Mouse (Mus musculus): ENCODE data around the gene Cacnb1. TPM values are rescaled to one million over a fixed set of nuclear protein-coding genes. Genes with fewer than 3 reads are reported as not detected.

Cacnb1 gene
- polyA plus RNA-seq, 1 experiment from 2014 or later, result 6.3 TPM

GRCm38 (mm10) chr11:98030701-98031442 is 8.0 kb upstream of the Cacnb1 start:
- Histone ChIP-seq H3K27ac (ENCODE audit: low read length) (no peak overlapping the region), H3K4me2 (ENCODE audit: low read depth, low read length) (no peak overlapping the region), H3K36me3 (ENCODE audit: control insufficient read depth, insufficient read depth) (peaks cover 23% of the 10 kb centered on the region), H3K9ac (ENCODE audit: low read length) (no peak overlapping the region), H3K4me1 (ENCODE audit: control insufficient read depth, insufficient read depth, low read length) (peaks cover 14% of the 10 kb centered on the region), H3K9me3 (replicated peaks; ENCODE audit: control insufficient read depth, low read length) (no peaks in the 10 kb centered on the region), H3K4me3 (ENCODE audit: low read length) (no peak overlapping the region), H3K27me3 (ENCODE audit: control insufficient read depth, insufficient read depth, low read length) (no peaks in the 10 kb centered on the region)
- WGBS, result 59% methylated on average over 5 of the region's 5 CpGs
- ATAC-seq (replicated peaks; ENCODE audit: extremely low read depth, insufficient read depth, low FRiP score), result no peak

- Histone ChIP-seq H3K4me2 (ENCODE audit: low read depth, low read length) (peak overlapping the region; percentile 81), H3K4me1 (ENCODE audit: control insufficient read depth, insufficient read depth, low read length) (peaks cover 15% of the 10 kb centered on the region), H3K9me3 (replicated peaks; ENCODE audit: control insufficient read depth, low read length) (no peaks in the 10 kb centered on the region), H3K27ac (ENCODE audit: low read length) (no peak overlapping the region), H3K36me3 (ENCODE audit: control insufficient read depth, insufficient read depth) (peaks cover 23% of the 10 kb centered on the region), H3K27me3 (ENCODE audit: control insufficient read depth, insufficient read depth, low read length) (no peaks in the 10 kb centered on the region), H3K9ac (ENCODE audit: low read length) (peak overlapping the region; percentile 95), H3K4me3 (ENCODE audit: low read length) (peak overlapping the region; percentile 69)
- no peak for ATAC-seq (replicated peaks; ENCODE audit: extremely low read depth, insufficient read depth, low FRiP score)
- 17% methylated on average over 7 of the region's 7 CpGs for WGBS
Observed at GRCm38 (mm10) chr11:98027785-98028184, 5.0 kb upstream of the Cacnb1 start.

- peaks cover 23% of the 10 kb centered on the region for H3K36me3 ChIP-seq (ENCODE audit: control insufficient read depth, insufficient read depth)
- peak overlapping the region; percentile 69 for H3K4me3 ChIP-seq (ENCODE audit: low read length)
- H3K27ac ChIP-seq (ENCODE audit: low read length), result peak overlapping the region; percentile 79
- H3K9me3 ChIP-seq (replicated peaks; ENCODE audit: control insufficient read depth, low read length), result no peaks in the 10 kb centered on the region
- H3K4me2 ChIP-seq (ENCODE audit: low read depth, low read length), result peak overlapping the region; percentile 81
- H3K27me3 ChIP-seq (ENCODE audit: control insufficient read depth, insufficient read depth, low read length), result no peaks in the 10 kb centered on the region
- under 1% methylated on average over 18 of the region's 18 CpGs for WGBS
- ATAC-seq (replicated peaks; ENCODE audit: extremely low read depth, insufficient read depth, low FRiP score), result no peak
- H3K9ac ChIP-seq (ENCODE audit: low read length), result peak overlapping the region; percentile 95
- peaks cover 15% of the 10 kb centered on the region for H3K4me1 ChIP-seq (ENCODE audit: control insufficient read depth, insufficient read depth, low read length)
Observed at GRCm38 (mm10) chr11:98027297-98027688, 4.5 kb upstream of the Cacnb1 start.

- H3K27ac ChIP-seq (ENCODE audit: low read length), result peak within 1 kb of the TSS; percentile 79
- peaks cover 23% of the 10 kb centered on the region for H3K36me3 ChIP-seq (ENCODE audit: control insufficient read depth, insufficient read depth)
- peak within 1 kb of the TSS; percentile 69 for H3K4me3 ChIP-seq (ENCODE audit: low read length)
- H3K4me2 ChIP-seq (ENCODE audit: low read depth, low read length), result peak within 1 kb of the TSS; percentile 81
- H3K9ac ChIP-seq (ENCODE audit: low read length), result peak within 1 kb of the TSS; percentile 95
- WGBS, result under 1% methylated on average over 60 of the region's 69 CpGs
- no peaks in the 10 kb centered on the region for H3K27me3 ChIP-seq (ENCODE audit: control insufficient read depth, insufficient read depth, low read length)
- ATAC-seq (replicated peaks; ENCODE audit: extremely low read depth, insufficient read depth, low FRiP score), result peak; percentile 74
- H3K4me1 ChIP-seq (ENCODE audit: control insufficient read depth, insufficient read depth, low read length), result peaks cover 16% of the 10 kb centered on the region
- no peaks in the 10 kb centered on the region for H3K9me3 ChIP-seq (replicated peaks; ENCODE audit: control insufficient read depth, low read length)
Observed at GRCm38 (mm10) chr11:98026570-98027296, 3.9 kb upstream of the Cacnb1 start, which contains the start of gene Rpl19. TSS of gene Rpl19 (plus strand) at chr11:98026710.

GRCm38 (mm10) chr11:98026248-98026569 is 3.4 kb upstream of the Cacnb1 start:
- Histone ChIP-seq H3K27ac (ENCODE audit: low read length) (peak overlapping the region; percentile 79), H3K4me3 (ENCODE audit: low read length) (peak overlapping the region; percentile 69), H3K4me2 (ENCODE audit: low read depth, low read length) (peak overlapping the region; percentile 81), H3K36me3 (ENCODE audit: control insufficient read depth, insufficient read depth) (peaks cover 23% of the 10 kb centered on the region), H3K4me1 (ENCODE audit: control insufficient read depth, insufficient read depth, low read length) (peaks cover 20% of the 10 kb centered on the region), H3K9ac (ENCODE audit: low read length) (peak overlapping the region; percentile 95), H3K27me3 (ENCODE audit: control insufficient read depth, insufficient read depth, low read length) (no peaks in the 10 kb centered on the region), H3K9me3 (replicated peaks; ENCODE audit: control insufficient read depth, low read length) (no peaks in the 10 kb centered on the region)
- WGBS, result 7% methylated on average over 15 of the region's 15 CpGs
- no peak for ATAC-seq (replicated peaks; ENCODE audit: extremely low read depth, insufficient read depth, low FRiP score)

DNA sequence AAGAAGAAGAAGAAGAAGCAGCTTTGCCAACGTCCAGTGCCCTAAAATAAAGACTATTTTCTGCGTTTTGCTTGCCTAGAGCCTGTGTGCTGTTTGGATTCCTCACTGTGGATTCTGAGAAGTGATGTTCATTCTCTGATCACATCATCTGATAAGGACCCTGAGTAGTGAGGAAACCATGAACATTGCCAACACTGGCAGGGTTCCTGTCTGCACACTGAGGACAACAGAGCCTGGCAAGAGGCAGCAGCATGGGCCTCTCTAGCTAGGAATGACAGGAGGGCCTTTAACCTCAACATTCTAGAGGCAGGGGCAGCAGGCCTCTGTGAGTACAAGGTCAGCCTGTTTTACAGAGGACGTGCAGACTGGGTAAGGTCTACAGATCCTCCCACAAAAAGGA is 1.7 kb upstream of the Cacnb1 start:
- Histone ChIP-seq H3K36me3 (ENCODE audit: control insufficient read depth, insufficient read depth) (peaks cover 13% of the 10 kb centered on the region), H3K4me1 (ENCODE audit: control insufficient read depth, insufficient read depth, low read length) (peaks cover 23% of the 10 kb centered on the region), H3K9me3 (replicated peaks; ENCODE audit: control insufficient read depth, low read length) (no peaks in the 10 kb centered on the region), H3K27ac (ENCODE audit: low read length) (no peak overlapping the region), H3K9ac (ENCODE audit: low read length) (no peak overlapping the region), H3K4me2 (ENCODE audit: low read depth, low read length) (no peak overlapping the region), H3K4me3 (ENCODE audit: low read length) (no peak overlapping the region), H3K27me3 (ENCODE audit: control insufficient read depth, insufficient read depth, low read length) (no peaks in the 10 kb centered on the region)
- WGBS, result 81% methylated on average over 3 of the region's 3 CpGs
- ATAC-seq (replicated peaks; ENCODE audit: extremely low read depth, insufficient read depth, low FRiP score), result no peak

GRCm38 (mm10) chr11:98022253-98022554 is 630 bp downstream of the Cacnb1 start:
- Histone ChIP-seq H3K9me3 (replicated peaks; ENCODE audit: control insufficient read depth, low read length) (no peaks in the 10 kb centered on the region), H3K4me2 (ENCODE audit: low read depth, low read length) (peak overlapping the region; percentile 99), H3K4me1 (ENCODE audit: control insufficient read depth, insufficient read depth, low read length) (peaks cover 20% of the 10 kb centered on the region), H3K27me3 (ENCODE audit: control insufficient read depth, insufficient read depth, low read length) (no peaks in the 10 kb centered on the region), H3K9ac (ENCODE audit: low read length) (peak overlapping the region; percentile 88), H3K27ac (ENCODE audit: low read length) (peak overlapping the region; percentile 76), H3K4me3 (ENCODE audit: low read length) (peak overlapping the region; percentile 78), H3K36me3 (ENCODE audit: control insufficient read depth, insufficient read depth) (no peaks in the 10 kb centered on the region)
- WGBS, result under 1% methylated on average over 23 of the region's 23 CpGs
- peak; percentile 0; the same call in 1 of the 2 replicates for ATAC-seq (replicated peaks; ENCODE audit: extremely low read depth, insufficient read depth, low FRiP score)

GRCm38 (mm10) chr11:98021565-98022252 is 1.1 kb downstream of the Cacnb1 start:
- Histone ChIP-seq H3K4me1 (ENCODE audit: control insufficient read depth, insufficient read depth, low read length) (peaks cover 20% of the 10 kb centered on the region), H3K4me2 (ENCODE audit: low read depth, low read length) (peak overlapping the region; percentile 99), H3K27me3 (ENCODE audit: control insufficient read depth, insufficient read depth, low read length) (no peaks in the 10 kb centered on the region), H3K4me3 (ENCODE audit: low read length) (peak overlapping the region; percentile 78), H3K9ac (ENCODE audit: low read length) (peak overlapping the region; percentile 88), H3K36me3 (ENCODE audit: control insufficient read depth, insufficient read depth) (no peaks in the 10 kb centered on the region), H3K27ac (ENCODE audit: low read length) (peak overlapping the region; percentile 76; the same call in 1 of the 2 replicates), H3K9me3 (replicated peaks; ENCODE audit: control insufficient read depth, low read length) (no peaks in the 10 kb centered on the region)
- 4% methylated on average over 33 of the region's 34 CpGs for WGBS
- ATAC-seq (replicated peaks; ENCODE audit: extremely low read depth, insufficient read depth, low FRiP score), result no peak

GRCm38 (mm10) chr11:98021118-98021517 is 1.7 kb downstream of the Cacnb1 start:
- no peak for ATAC-seq (replicated peaks; ENCODE audit: extremely low read depth, insufficient read depth, low FRiP score)
- Histone ChIP-seq H3K27ac (ENCODE audit: low read length) (no peak overlapping the region), H3K9me3 (replicated peaks; ENCODE audit: control insufficient read depth, low read length) (no peaks in the 10 kb centered on the region), H3K36me3 (ENCODE audit: control insufficient read depth, insufficient read depth) (no peaks in the 10 kb centered on the region), H3K9ac (ENCODE audit: low read length) (no peak overlapping the region), H3K27me3 (ENCODE audit: control insufficient read depth, insufficient read depth, low read length) (no peaks in the 10 kb centered on the region), H3K4me3 (ENCODE audit: low read length) (peak overlapping the region; percentile 78), H3K4me1 (ENCODE audit: control insufficient read depth, insufficient read depth, low read length) (peaks cover 20% of the 10 kb centered on the region), H3K4me2 (ENCODE audit: low read depth, low read length) (peak overlapping the region; percentile 99)
- 44% methylated on average over 2 of the region's 2 CpGs for WGBS
